Mouse (Mus musculus): ENCODE data around the gene Mad1l1.

Mad1l1 gene

DNA sequence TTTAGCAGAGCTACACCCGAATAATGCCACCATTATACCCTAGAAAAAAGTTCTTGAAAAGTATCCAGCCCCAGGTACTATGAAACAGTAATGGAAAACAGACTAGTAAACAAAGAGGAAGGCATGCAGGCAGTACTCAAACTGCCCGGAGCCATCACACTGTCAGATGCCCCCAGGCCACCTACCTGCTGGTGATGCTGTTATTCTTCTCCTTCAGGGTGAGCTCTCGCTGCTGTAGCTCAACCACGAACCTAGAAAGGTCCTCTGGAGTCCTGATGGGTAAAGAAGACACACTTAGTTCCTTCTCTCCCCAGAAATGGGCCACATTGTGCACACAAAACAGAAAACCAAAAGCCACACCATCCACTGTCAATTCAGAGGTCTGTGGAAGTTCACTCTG lies 60.0 kb downstream of the Mad1l1 start:
- no peak for DNase-seq (ENCODE audit: low spot score in 2 of 2)

DNA sequence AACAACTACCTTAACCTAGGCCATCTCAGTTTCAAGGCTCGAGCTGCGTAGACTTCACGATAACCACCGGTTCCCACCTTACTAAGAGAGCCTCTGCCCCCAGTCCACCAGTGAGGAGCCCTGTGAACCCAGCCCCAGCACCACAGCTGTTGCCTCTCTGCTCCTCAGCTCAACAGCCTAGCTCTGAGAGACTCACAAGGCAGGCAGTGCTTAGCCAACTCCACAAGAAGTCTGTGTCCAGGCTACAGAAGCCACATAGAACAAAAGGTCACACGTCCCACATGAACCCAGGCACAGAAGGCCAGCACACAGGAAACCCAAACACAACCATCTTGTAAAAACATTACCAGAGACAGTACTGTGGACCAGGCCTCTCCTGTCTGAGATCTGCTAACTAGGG lies 62.7 kb downstream of the Mad1l1 start:
- no peak for DNase-seq (ENCODE audit: low spot score in 2 of 2)

DNA sequence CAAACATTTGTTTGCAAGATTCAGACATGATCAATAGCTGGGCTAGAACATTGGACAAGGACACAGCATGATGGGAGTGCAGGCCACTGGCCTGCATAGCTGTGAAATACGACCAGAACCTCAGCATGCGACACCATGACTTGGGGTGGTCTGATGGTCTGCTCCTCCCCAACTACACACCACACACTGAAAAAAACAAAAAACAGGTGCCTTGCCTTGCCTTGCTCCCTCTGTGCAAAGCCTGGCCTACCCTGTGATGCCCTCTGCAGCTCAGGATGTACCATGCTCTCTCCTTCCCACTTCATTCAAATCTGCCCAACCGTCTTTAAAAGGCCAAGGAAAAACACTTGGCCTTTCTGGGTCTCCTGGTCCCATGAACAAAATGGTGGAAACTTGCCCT lies 63.3 kb downstream of the Mad1l1 start:
- no peak for DNase-seq (ENCODE audit: low spot score in 2 of 2)

DNA sequence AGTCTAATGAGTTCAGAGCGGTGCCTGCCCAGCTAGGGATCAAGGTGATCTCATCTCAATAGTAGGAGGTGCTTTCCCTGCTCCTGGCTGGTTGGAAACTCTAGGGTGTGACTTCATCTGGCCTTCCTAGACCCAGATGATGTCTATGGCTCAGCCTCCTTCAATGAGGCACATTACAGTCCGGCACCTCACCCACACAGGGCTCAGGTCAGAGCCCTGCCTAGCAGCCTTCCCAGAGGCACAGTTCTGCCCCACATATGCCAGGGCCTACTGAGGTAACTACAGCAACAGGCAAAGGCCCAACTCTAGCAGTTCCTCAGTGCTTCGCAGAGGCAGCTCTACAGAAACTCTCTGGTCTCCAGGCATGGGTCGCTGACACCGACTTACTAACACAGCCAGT lies 63.9 kb downstream of the Mad1l1 start:
- no peak for DNase-seq (ENCODE audit: low spot score in 2 of 2)

DNA sequence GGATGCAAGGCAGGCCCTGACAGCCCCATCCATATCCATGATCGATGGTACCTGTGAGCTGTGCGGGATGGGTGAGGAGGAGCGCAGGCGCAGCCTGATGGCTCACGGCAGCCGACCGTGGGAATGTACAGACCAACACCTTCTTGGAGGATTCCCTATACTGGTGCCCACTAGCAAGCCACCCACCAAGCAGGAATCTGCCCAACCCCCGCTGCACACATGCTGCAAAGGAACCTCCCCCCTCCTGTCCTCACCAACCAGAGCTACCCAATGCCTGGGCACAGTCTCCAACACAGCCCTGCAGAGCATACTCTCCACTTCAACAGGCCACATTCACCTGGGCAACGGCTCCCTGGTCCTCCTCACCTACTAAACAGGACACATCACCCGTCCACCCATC lies 64.7 kb downstream of the Mad1l1 start:
- no peak for DNase-seq (ENCODE audit: low spot score in 2 of 2)

DNA sequence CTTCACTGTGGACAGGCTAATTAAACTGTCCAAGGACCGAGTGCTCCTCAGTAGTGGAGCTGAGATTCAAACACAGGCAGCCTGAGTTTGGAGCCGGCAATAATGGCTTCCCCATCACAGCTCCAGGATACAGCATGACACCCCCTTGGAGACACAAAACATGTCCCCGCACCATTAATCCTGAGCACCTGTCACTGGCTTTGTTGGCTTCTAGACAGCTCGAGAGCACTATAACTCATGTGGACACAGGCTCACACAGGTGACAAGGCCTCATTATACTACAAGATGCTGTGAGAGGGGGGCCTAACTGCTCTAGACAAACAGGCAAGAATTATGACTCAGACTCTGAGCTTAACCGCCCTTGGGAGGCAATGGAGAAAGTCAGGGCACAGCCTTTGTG lies 66.1 kb downstream of the Mad1l1 start:
- no peak for DNase-seq (ENCODE audit: low spot score in 2 of 2)

DNA sequence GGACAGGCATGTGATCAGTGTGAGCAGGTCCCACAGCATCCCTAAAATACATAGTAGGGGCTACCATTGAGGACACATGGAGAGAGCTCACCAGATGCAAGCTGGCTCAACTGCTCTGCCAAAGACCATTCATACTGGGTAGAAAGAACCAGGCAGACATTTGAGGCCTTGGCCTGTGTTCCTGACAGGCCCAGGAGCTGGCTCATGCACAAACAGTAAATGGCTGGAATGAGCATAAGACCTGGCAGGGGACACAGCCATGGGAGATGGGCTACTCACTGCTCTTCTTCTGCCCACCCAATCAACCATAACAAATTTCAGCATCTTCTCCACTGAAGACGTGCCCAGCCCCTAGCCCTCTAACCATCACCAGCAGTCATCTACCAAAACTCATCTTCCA lies 66.7 kb downstream of the Mad1l1 start:
- no peak for DNase-seq (ENCODE audit: low spot score in 2 of 2)

DNA sequence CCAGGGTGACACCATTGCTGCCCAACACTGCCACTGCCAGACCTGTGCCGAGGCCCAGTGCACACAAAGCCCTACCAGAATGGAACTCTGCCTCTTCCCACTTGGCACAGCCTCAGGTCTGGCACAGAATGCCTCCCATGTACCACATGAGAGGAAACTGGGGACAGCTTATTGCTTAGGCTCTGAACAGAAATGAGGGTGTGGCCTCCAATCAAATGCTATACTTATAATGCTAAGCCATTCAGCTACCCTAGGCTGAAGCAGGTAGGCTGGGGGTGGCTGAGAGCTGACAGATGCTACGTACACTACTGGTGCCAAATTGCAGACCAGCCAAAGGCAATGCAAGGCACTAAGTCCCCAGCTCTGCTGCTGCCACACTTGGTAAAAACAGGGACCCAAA lies 69.4 kb downstream of the Mad1l1 start:
- no peak for DNase-seq (ENCODE audit: low spot score in 2 of 2)

DNA sequence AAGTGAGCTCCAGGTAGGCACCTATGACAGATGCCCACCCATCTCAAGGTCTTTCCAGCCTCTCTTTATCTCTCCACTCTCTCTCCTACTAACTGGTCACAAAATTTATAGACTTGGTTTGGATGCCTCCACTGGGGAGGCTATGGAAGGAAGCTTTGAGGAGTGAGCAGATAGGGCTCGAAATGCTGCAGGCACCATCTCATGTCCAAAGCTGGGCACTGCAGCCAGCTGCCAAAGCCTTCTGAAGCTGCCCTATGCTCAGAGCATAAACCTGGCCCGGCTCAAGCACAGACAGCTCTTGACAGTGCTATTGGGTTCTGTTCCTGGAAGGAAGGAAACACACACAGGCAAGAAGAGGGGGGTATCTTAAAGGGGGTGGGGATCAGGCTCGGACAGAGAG lies 71.0 kb downstream of the Mad1l1 start:
- DNase-seq (ENCODE audit: low spot score in 2 of 2) = no peak

DNA sequence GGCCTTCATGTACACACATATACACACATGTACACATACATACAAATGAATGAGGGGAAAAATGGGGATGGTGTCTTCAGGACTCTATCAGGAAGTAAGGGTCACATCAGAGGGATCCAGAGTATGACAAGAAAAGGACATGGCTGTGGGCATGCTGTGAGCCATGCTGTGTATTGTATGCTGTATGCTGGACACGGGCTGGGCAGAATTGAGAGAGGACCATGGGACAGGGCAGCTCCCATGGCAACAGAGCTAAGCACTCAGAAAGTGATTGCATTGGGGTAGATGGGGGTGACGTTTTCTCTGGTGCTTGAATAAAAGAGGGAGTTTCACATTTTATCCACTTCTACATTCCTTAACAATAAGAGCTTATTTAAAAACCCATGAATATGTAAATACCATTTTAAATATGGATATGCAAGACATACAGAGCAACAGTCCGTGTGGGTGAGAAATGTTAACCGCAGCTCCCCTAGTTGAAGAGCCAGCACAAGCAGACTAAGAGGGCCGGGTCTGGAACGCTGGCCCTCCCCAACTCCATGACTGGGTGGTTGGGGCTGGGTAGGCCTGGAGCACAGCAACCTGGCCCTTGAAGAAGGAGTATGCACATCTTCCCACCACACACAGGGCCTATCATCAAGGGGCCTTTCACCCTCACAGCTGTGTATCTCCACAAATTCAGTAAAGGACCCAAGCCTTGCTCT lies 71.8 kb downstream of the Mad1l1 start:
- DNase-seq (ENCODE audit: low spot score in 2 of 2) = no peak

DNA sequence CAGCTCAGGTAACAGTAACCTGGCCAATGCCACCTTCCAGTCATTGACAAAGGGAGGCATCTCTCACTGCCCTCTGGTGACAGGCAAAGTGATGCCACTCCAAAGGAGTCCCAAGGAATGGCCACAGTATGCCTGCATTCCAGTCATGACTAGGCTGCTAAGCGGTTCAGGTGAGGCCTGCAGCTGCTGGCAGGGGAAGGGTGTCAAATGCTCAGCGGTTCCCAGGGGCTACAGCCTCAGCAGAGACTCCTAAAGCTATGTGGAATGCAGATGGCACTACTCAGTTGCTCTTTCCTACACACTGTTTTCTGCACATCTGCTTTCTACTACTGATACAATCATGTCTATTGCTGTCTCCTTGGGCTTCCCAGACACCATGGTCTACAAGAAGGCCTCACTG lies 73.3 kb downstream of the Mad1l1 start:
- DNase-seq (ENCODE audit: low spot score in 2 of 2) = no peak

DNA sequence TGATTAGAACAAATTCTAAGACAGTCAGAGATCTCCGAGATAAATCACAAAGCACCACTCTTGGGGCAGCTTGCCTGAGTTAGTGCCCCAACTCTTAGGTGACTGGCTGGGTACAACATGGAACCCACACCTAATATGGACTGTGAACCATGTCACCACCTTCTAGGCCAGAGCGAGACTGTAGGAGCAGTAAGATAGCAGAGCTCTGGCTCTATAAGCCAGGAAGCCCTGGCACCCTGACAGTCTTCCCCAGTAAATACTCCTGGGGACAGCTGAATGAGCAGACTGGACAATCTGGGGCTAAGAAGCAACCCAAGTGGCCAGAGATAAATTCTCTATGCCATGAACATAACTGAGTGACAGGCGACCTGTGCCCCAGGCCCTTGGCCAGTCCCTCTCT lies 81.1 kb downstream of the Mad1l1 start:
- no peak for DNase-seq (ENCODE audit: low spot score in 2 of 2)

DNA sequence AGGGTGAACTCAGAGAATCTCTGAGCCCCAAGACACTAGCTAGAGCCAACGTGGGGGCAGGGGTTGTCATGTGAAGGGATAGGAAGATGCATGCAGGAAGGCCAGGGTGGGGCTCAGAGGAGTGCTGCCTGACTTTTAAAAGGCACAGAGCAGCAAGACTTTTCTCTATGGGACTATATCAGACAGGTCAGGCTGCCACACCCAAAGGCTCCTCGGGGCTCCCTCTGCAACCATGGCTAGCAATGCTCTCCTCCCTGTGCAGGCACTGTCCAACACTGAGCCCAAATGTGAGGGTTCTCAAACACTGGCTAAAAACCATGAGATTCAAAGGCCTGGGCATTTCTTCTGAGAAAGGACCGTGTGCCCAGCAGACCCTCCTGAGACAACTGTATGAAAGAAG lies 82.5 kb downstream of the Mad1l1 start:
- DNase-seq (ENCODE audit: low spot score in 2 of 2) = no peak

DNA sequence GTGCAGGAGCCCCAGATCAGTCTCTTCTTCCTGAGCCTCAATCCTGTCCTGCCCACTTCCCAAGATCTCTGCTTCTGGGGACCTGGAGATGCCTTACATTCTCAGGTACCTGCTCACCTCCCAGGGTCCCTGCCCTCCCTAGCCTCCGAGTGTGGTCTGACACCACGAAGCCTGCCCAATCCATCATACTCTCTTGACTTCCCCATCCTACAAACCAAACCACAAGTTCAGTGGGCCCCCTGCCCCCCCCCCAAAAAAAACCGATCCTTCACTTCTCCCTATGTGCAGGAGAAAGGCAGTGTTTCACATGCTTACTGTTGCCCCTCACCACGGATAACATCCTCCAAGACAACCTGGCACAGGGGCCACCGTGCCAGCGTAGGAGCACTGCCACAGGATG lies 90.5 kb downstream of the Mad1l1 start:
- no peak for DNase-seq (ENCODE audit: low spot score in 2 of 2)

DNA sequence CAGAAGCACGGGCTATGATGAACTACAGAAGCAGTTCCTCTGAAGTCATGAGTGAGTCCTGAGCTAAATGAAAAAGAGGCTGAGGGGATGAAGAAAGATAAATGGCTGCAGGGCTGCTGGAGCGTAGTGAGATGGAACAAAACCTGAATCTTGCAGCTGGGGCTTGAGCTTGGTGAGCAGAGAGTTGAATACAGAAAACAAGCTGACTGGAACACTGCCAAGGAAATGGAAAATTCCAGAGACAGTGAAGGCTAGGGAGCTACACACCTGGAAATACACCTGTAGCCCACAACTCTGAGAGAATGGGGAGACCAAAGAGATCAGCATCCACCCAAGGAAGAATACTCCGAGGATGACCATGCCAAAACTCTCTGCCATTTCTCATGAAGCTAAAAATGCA lies 93.0 kb downstream of the Mad1l1 start:
- DNase-seq (ENCODE audit: low spot score in 2 of 2) = no peak

DNA sequence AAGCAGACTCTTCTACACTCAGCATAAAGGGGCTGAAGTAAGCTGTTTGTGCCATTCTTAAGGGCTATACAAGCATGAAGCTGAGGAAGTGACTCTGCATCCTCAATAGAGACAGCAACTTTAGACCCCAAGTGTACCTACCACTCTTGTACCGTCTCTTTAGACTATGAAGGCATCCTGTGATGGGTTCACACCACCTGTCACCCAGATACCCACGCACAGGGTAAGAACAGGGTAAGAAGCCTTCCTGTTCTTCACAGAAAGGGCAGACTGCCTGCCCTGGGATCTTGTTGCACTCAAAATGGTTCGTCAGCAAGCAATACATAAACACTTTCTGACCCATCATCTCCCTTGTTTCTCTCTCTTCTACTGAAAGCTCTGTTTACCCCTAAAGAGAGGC lies 94.5 kb downstream of the Mad1l1 start:
- DNase-seq (ENCODE audit: low spot score in 2 of 2) = no peak

DNA sequence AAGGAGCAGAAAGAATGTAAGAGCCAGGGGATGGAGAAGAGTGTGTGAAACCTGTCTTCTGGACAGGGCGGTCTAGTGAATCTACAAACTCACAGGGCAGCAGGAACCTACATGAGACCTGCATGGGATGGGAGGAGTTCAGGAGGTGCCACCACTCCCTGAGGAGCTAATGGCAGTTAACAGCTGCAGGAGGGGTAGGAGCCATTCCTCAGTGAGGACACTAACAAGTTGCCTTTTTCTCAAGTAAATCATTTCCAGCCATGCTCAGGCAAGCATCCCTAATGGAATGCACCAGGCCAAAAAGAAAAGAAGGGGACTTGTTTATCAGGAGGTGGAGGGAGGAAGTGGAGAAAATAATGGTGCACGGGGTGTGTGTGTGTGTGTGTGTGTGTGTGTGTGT lies 95.5 kb downstream of the Mad1l1 start:
- DNase-seq (ENCODE audit: low spot score in 2 of 2) = no peak

DNA sequence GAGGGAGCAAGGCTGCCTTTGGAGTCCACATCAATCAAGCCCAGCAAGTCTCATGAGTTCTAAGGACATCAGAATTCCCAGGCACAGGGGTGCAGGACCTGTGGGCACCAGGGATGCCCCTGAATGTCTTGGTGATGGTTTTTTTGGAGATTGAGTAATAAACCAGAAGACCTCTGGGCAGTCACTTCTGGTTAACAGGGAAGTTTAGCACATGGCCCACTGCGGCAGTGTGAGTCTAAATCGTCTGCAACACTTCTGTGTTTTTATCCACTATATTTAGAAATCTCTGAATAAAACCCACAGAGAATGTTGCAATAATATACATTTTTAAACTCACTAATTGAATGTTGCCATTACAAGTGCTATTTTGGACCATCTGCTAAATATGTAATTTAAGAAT lies 96.2 kb downstream of the Mad1l1 start:
- no peak for DNase-seq (ENCODE audit: low spot score in 2 of 2)

DNA sequence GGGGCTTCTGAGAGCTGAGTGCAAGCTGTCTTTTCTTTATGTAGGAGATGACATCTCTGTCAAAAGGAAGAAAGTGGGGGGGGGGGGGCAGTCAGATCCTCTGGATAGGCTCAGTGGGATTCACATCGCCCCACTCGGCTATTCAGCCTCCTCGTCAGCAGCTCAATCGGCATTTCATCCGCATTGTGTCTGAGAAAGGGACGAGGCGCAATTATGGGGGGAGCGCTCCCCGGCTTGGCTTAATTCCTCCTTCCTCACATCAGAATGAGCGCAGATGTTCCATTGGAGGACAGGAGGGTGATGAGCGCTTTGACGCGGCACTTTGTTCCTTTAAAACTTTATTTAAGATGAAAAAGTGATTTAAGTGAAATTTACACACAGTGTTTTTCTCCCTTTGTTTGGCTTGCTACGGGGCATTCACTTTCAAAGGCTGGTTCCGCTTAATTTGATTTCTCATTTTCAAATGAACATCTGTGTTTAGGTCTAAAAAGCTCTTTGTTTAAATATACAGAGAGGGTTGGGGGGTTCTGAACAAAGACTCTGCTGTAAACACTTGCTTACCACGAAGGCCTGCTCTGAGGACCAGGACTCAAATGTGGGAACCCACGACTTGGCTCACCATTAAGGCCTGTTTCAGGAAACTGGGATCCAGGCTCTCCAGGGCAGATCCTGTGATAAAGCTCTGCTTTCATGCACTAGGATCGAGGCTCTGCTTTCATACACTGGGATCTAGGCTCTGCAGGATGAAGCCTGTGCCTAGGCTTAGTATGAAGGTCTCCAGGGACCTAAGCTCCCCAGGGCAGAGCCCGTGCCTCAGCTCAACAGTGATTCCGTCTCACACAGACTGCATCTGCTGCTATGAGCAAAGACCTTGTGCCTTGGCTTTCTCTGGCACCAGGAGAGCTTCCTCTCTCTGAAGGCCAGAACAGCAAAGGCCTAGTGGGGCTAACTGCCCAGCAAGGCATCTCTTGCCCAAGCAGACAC lies 98.0 kb downstream of the Mad1l1 start:
- no peak for DNase-seq (ENCODE audit: low spot score in 2 of 2)

DNA sequence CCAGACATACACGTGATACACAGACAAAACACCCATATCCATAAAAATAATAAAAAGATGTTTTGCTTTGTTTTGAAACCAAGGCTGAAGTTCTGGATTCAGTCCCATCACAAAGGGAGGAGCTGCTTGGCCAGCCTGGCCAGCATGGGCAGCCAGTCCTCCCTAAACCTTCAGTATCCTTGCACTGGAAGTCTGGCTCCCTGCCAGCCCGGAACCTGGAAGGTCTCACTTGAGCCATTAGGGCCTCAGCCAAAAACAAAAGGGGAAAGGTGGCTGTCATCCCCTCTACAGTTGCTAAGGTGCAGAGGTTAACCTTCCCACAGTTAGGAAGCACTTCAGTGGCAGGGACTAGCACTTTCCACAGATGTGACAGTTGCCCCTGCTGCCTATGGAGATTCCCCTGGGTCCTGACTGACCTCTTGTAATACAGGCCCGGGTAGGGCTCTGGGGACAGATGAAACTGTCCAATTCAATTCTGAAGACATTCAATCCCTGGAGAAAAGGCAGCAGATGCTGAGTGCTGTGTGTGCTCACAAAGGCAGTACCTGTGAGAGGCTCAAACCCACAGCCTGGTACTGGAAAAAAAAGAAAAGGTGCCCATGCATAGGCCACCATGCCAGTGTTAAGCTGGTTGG lies 100.2 kb downstream of the Mad1l1 start:
- peak; percentile 32 to 65 for DNase-seq (ENCODE audit: low spot score in 2 of 2)

DNA sequence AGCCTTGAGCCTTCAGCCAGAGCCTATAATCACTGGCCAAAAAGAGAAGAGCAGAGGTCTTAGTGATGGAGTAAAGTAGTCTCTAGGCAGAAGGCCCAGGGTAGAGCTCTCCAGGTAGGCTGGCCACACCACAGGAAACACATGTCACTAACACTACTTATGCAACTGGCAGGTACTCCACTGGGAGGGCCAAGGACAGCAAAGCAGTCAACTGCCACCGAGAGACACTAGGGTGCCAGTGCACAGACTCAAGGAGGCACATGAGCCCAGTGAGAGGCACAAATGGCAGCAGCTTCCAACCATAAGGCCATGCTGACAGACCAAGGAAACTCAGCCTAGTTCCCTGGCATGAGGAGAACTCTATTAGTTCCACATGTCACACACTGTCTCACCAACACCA lies 102.1 kb downstream of the Mad1l1 start:
- DNase-seq (ENCODE audit: low spot score in 2 of 2) = no peak

DNA sequence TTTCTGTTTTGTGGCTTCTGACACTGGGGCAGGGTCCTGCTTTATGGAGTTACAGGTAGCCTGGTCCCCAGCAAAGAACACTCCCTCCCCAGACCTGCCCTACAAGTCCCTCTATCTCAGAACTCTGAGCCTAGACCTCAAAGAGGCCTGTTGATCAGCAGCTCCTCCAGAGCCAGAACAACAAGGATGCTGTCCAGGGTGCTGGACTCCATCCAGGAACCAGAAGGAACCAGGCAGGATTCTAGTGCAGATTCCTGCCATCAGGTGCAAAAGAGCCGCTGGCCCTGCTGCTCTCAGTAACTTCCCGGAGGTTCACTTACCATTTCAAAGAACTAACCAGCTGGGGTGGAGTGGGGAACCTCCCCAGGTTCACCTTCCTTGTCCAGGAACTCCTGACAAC lies 103.5 kb downstream of the Mad1l1 start:
- peak in 1 of 2 experiments; percentile 27 for DNase-seq (ENCODE audit: low spot score in 2 of 2)

DNA sequence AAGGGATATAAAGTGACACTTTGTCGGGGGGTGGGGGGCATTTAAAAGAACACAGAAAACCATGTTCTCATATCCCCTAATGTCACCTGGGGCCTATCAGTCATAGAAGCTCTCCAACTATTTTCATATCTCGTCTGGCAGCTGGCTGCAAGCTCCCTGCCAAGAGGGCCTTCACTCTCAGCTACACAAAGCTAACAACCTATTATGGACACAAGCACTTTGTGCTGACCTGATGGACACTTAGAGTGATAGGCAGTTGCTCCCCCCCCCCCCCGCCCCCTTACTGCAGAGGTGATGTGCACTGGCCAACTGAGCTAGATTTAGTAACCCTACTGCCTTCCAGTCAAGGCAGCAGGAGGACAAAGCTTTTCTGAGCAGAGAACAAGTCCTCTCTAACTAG lies 104.3 kb downstream of the Mad1l1 start:
- no peak for DNase-seq (ENCODE audit: low spot score in 2 of 2)

All from urinary bladder, postnatal 4 days (tissue).